Mouse (Mus musculus): ENCODE data around the gene Capzb.

DNA sequence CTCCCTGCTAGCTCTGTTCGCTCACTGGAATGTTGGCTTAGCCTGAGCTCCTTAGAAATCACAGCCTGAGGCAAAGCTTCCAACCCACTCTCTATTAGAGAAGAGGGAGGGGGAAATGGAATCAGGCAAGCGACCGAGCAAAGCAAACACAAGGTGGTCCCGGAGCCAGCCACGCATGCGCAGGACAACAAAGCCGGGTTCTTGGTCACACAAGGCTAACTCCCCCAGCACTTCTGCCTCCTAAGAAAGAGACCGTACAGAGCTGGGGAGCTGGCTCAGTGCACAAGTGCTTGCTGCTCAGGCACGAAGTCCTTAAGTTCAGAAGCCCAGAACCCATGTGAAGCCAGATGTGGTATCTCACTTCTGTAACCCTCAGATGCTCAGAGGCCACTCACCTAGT lies 49.7 kb upstream of the Capzb start:
- no peak for TF ChIP-seq CTCF (IDR thresholded peaks at IDR 0.05; ENCODE audit: borderline replicate concordance, control insufficient read depth, extremely low read depth, insufficient read depth, low read length, poor library complexity)
- TF ChIP-seq POLR2A (IDR thresholded peaks at IDR 0.05; ENCODE audit: control insufficient read depth, extremely low read depth, insufficient read depth, low read length, poor library complexity) = no peak
